Mouse (Mus musculus) liver, embryonic 16.5 days (tissue): Measurements from ENCODE around the gene Grhl3. TPM values are rescaled to one million over a fixed set of nuclear protein-coding genes. Genes with fewer than 3 reads are reported as not detected.
A peak's percentile ranks its signal among the peaks of the same experiment; 100 is the strongest.

ENCODE experiments used
- ATAC-seq: fragments of 200-750 bp; cut with Nextera tagmentation; 2 replicates; pipeline ENCODE4 v1.8.0; 2017; ENCODE audit warnings: low read depth, mild to moderate bottlenecking, moderate number of reproducible peaks, moderate library complexity
- H3K27ac ChIP-seq: fragments of 300-500 bp; sonication (generic); 2 replicates; pipeline ENCODE4 v1.5.1; 2014; ENCODE audit warnings: mild to moderate bottlenecking, low read length
- H3K27me3 ChIP-seq: fragments of 300-500 bp; sonication (generic); 2 replicates; pipeline ENCODE4 v1.6.1; 2014; ENCODE audit warnings: low read depth, low read length, mixed read lengths; ENCODE audit not compliant: control insufficient read depth, insufficient read depth
- H3K36me3 ChIP-seq: fragments of 300-500 bp; sonication (generic); 2 replicates; pipeline ENCODE4 v1.6.1; 2014; ENCODE audit warnings: mild to moderate bottlenecking; ENCODE audit not compliant: control insufficient read depth, insufficient read depth
- H3K4me1 ChIP-seq: fragments of 300-500 bp; sonication (generic); 2 replicates; pipeline ENCODE4 v1.6.1; 2014; ENCODE audit warnings: low read depth, low read length, mixed read lengths; ENCODE audit not compliant: control insufficient read depth
- H3K4me2 ChIP-seq: fragments of 300-500 bp; sonication (generic); 2 replicates; pipeline ENCODE4 v1.6.1; 2014; ENCODE audit warnings: low read depth, low read length, mixed read lengths
- H3K4me3 ChIP-seq: fragments of 300-500 bp; sonication (generic); 2 replicates; pipeline ENCODE4 v1.5.1; 2014; ENCODE audit warnings: low read depth, mild to moderate bottlenecking, low read length
- H3K9ac ChIP-seq: fragments of 300-500 bp; sonication (generic); 2 replicates; pipeline ENCODE4 v1.6.1; 2014; ENCODE audit warnings: low read depth, low read length
- H3K9me3 ChIP-seq: fragments of 300-500 bp; sonication (generic); replicated peaks from 2 replicates; pipeline ENCODE4 v1.6.1; 2016; ENCODE audit warnings: low read length; ENCODE audit not compliant: control insufficient read depth
- WGBS: fragments of 180-500 bp; shearing (Covaris S2); extraction: QIAGEN DNeasy Blood & Tissue Kit; methylation state at CpG from one replicate; pipeline ENCODE4 v1.1.7; 2014; ENCODE audit not compliant: insufficient replicate concordance; 5-methylcytosine and 5-hydroxymethylcytosine counted together
- polyA plus RNA-seq: library from polyadenylated mRNA; unstranded; fragments of >200 nt; fragmentation: Nextera tagmentation; extraction: Ambion mirVana; gene quantifications from 2 replicates; pipeline ENCODE4 v1.2.1, GENCODE M21; 2015

The Grhl3 gene
- polyA plus RNA-seq, 1 experiment from 2014 or later, result 0.61 TPM

GRCm38 (mm10) chr4:135513865-135514264 lies 59.6 kb downstream of the Grhl3 start:
- H3K36me3 ChIP-seq, result no peaks in the 10 kb centered on the region
- H3K9me3 ChIP-seq, result no peaks in the 10 kb centered on the region
- no peaks in the 10 kb centered on the region; the same call in none of the 2 replicates for H3K4me1 ChIP-seq
- H3K9ac ChIP-seq, result no peak overlapping the region
- H3K4me2 ChIP-seq, result no peak overlapping the region
- no peak for ATAC-seq
- no peak overlapping the region for H3K27ac ChIP-seq
- H3K27me3 ChIP-seq, result no peaks in the 10 kb centered on the region
- 70% methylated on average over 7 of the region's 7 CpGs for WGBS
- H3K4me3 ChIP-seq, result no peak overlapping the region

- ATAC-seq, result no peak
- 63% methylated on average over 12 of the region's 12 CpGs for WGBS
- H3K4me3 ChIP-seq, result no peak overlapping the region
Observed at GRCm38 (mm10) chr4:135509515-135509914, 63.9 kb downstream of the Grhl3 start.

GRCm38 (mm10) chr4:135508419-135509039 lies 64.9 kb downstream of the Grhl3 start:
- H3K4me3 ChIP-seq, result no peak overlapping the region
- no peak overlapping the region for H3K4me2 ChIP-seq
- H3K27me3 ChIP-seq, result no peaks in the 10 kb centered on the region
- peaks cover 5% of the 10 kb centered on the region for H3K4me1 ChIP-seq
- no peaks in the 10 kb centered on the region for H3K36me3 ChIP-seq
- no peaks in the 10 kb centered on the region for H3K9me3 ChIP-seq
- no peak for ATAC-seq
- WGBS, result 18% methylated on average over 13 of the region's 13 CpGs
- no peak overlapping the region for H3K27ac ChIP-seq
- no peak overlapping the region for H3K9ac ChIP-seq

More at GRCm38 (mm10) chr4:135509515-135509914, 63.9 kb downstream of the Grhl3 start:
- H3K27me3 ChIP-seq, result no peaks in the 10 kb centered on the region
- H3K9me3 ChIP-seq, result no peaks in the 10 kb centered on the region
- H3K27ac ChIP-seq, result no peak overlapping the region
- no peaks in the 10 kb centered on the region for H3K36me3 ChIP-seq
- no peak overlapping the region for H3K4me2 ChIP-seq
- peaks cover 5% of the 10 kb centered on the region for H3K4me1 ChIP-seq
- no peak overlapping the region for H3K9ac ChIP-seq

GRCm38 (mm10) chr4:135507547-135508350 lies 65.7 kb downstream of the Grhl3 start:
- Histone ChIP-seq H3K4me3 (peak overlapping the region; percentile 39), H3K27me3 (no peaks in the 10 kb centered on the region), H3K27ac (no peak overlapping the region), H3K4me1 (peaks cover 5% of the 10 kb centered on the region), H3K4me2 (peak overlapping the region; percentile 59), H3K9ac (peak overlapping the region; percentile 6; the same call in 1 of the 2 replicates), H3K9me3 (no peaks in the 10 kb centered on the region), H3K36me3 (no peaks in the 10 kb centered on the region)
- 9% methylated on average over 22 of the region's 22 CpGs for WGBS
- ATAC-seq, result peak; percentile 66

GRCm38 (mm10) chr4:135505794-135506193 lies 67.6 kb downstream of the Grhl3 start:
- Histone ChIP-seq H3K9me3 (no peaks in the 10 kb centered on the region), H3K27me3 (no peaks in the 10 kb centered on the region), H3K4me3 (no peak overlapping the region), H3K4me2 (no peak overlapping the region), H3K4me1 (peaks cover 5% of the 10 kb centered on the region), H3K27ac (no peak overlapping the region), H3K36me3 (no peaks in the 10 kb centered on the region), H3K9ac (no peak overlapping the region)
- WGBS, result 44% methylated on average over 11 of the region's 11 CpGs
- no peak for ATAC-seq

GRCm38 (mm10) chr4:135501587-135501986 lies 71.8 kb downstream of the Grhl3 start:
- Histone ChIP-seq H3K4me2 (no peak overlapping the region), H3K9me3 (no peaks in the 10 kb centered on the region), H3K36me3 (no peaks in the 10 kb centered on the region), H3K27me3 (no peaks in the 10 kb centered on the region; the same call in 1 of the 2 replicates), H3K27ac (no peak overlapping the region), H3K9ac (no peak overlapping the region), H3K4me1 (no peaks in the 10 kb centered on the region; the same call in 1 of the 2 replicates), H3K4me3 (no peak overlapping the region)
- ATAC-seq, result no peak
- 36% methylated on average over 4 of the region's 4 CpGs for WGBS

- no peak for ATAC-seq
- peaks cover 5% of the 10 kb centered on the region for H3K4me1 ChIP-seq
- H3K9ac ChIP-seq, result no peak overlapping the region
- no peaks in the 10 kb centered on the region for H3K36me3 ChIP-seq
- H3K27me3 ChIP-seq, result no peaks in the 10 kb centered on the region; the same call in 1 of the 2 replicates
- H3K4me3 ChIP-seq, result no peak overlapping the region
- H3K27ac ChIP-seq, result no peak overlapping the region
- no peak overlapping the region for H3K4me2 ChIP-seq
- H3K9me3 ChIP-seq, result no peaks in the 10 kb centered on the region
- WGBS, result 63% methylated on average over 3 of the region's 3 CpGs
Observed at GRCm38 (mm10) chr4:135499831-135500230, 73.6 kb downstream of the Grhl3 start.

GRCm38 (mm10) chr4:135498136-135498535 lies 75.3 kb downstream of the Grhl3 start:
- Histone ChIP-seq H3K9me3 (no peaks in the 10 kb centered on the region), H3K4me3 (no peak overlapping the region), H3K27ac (no peak overlapping the region), H3K36me3 (no peaks in the 10 kb centered on the region), H3K4me2 (no peak overlapping the region), H3K4me1 (peaks cover 11% of the 10 kb centered on the region), H3K27me3 (no peaks in the 10 kb centered on the region; the same call in 1 of the 2 replicates), H3K9ac (no peak overlapping the region)
- 72% methylated on average over 6 of the region's 6 CpGs for WGBS
- ATAC-seq, result no peak

- Histone ChIP-seq H3K27me3 (no peaks in the 10 kb centered on the region; the same call in 1 of the 2 replicates), H3K9me3 (no peaks in the 10 kb centered on the region), H3K36me3 (no peaks in the 10 kb centered on the region), H3K4me2 (peak overlapping the region; percentile 96), H3K9ac (no peak overlapping the region), H3K4me1 (peaks cover 14% of the 10 kb centered on the region), H3K4me3 (peak overlapping the region; percentile 86; the same call in 1 of the 2 replicates), H3K27ac (no peak overlapping the region)
- 37% methylated on average over 18 of the region's 18 CpGs for WGBS
- ATAC-seq, result no peak
Observed at GRCm38 (mm10) chr4:135495810-135496209, 77.6 kb downstream of the Grhl3 start.
